Mouse (Mus musculus): ENCODE data around the gene Gm8439. TPM values are rescaled to one million over a fixed set of nuclear protein-coding genes. Genes with fewer than 3 reads are reported as not detected.
"Not testable (repeated sequence)": the region's sequence is repeated elsewhere in the genome, so short reads cannot be mapped to it uniquely, and the experiment has no call there.

The Gm8439 gene
- polyA plus RNA-seq, 1 experiment, result not detected

GRCm38 (mm10) chr4:120571691-120572090 is 16.9 kb upstream of the Gm8439 start:
- H3K4me1 ChIP-seq (ENCODE audit: control insufficient read depth, insufficient read depth, low read length), result no peaks in the 10 kb centered on the region
- H3K4me3 ChIP-seq (ENCODE audit: insufficient read depth, low read depth, low read length), result no peak overlapping the region
- 51% methylated on average over 3 of the region's 3 CpGs for WGBS
- TF ChIP-seq CTCF (IDR thresholded peaks at IDR 0.05; ENCODE audit: insufficient read depth, low read depth, low read length) (no peak), POLR2A (IDR thresholded peaks at IDR 0.05; ENCODE audit: insufficient read depth, low read depth, low read length) (no peak)
- no peak overlapping the region for H3K27ac ChIP-seq (ENCODE audit: insufficient read depth, low read depth, low read length)

- 79% methylated on average over 5 of the region's 5 CpGs for WGBS
- Histone ChIP-seq H3K4me1 (ENCODE audit: control insufficient read depth, insufficient read depth, low read length) (no peaks in the 10 kb centered on the region), H3K27ac (ENCODE audit: insufficient read depth, low read depth, low read length) (no peak overlapping the region), H3K4me3 (ENCODE audit: insufficient read depth, low read depth, low read length) (no peak overlapping the region)
- no peak for TF ChIP-seq CTCF (IDR thresholded peaks at IDR 0.05; ENCODE audit: insufficient read depth, low read depth, low read length)
- TF ChIP-seq POLR2A (IDR thresholded peaks at IDR 0.05; ENCODE audit: insufficient read depth, low read depth, low read length), result no peak
Measured at GRCm38 (mm10) chr4:120580894-120581293, 7.7 kb upstream of the Gm8439 start.

GRCm38 (mm10) chr4:120581711-120582110 is 6.8 kb upstream of the Gm8439 start:
- WGBS, result 89% methylated on average over 9 of the region's 9 CpGs
- Histone ChIP-seq H3K4me3 (ENCODE audit: insufficient read depth, low read depth, low read length) (no peak overlapping the region), H3K4me1 (ENCODE audit: control insufficient read depth, insufficient read depth, low read length) (no peaks in the 10 kb centered on the region), H3K27ac (ENCODE audit: insufficient read depth, low read depth, low read length) (no peak overlapping the region)
- TF ChIP-seq CTCF (IDR thresholded peaks at IDR 0.05; ENCODE audit: insufficient read depth, low read depth, low read length) (no peak), POLR2A (IDR thresholded peaks at IDR 0.05; ENCODE audit: insufficient read depth, low read depth, low read length) (no peak)

- no peak overlapping the region for H3K4me3 ChIP-seq (ENCODE audit: insufficient read depth, low read depth, low read length)
- 54% methylated on average over 1 of the region's 1 CpGs for WGBS
- H3K4me1 ChIP-seq (ENCODE audit: control insufficient read depth, insufficient read depth, low read length), result no peaks in the 10 kb centered on the region
- TF ChIP-seq CTCF (IDR thresholded peaks at IDR 0.05; ENCODE audit: insufficient read depth, low read depth, low read length), result no peak
- TF ChIP-seq POLR2A (IDR thresholded peaks at IDR 0.05; ENCODE audit: insufficient read depth, low read depth, low read length), result no peak
- H3K27ac ChIP-seq (ENCODE audit: insufficient read depth, low read depth, low read length), result no peak overlapping the region
Measured at GRCm38 (mm10) chr4:120586986-120587385, 1.6 kb upstream of the Gm8439 start.

GRCm38 (mm10) chr4:120589070-120589469 is 525 bp downstream of the Gm8439 start:
- Histone ChIP-seq H3K4me3 (ENCODE audit: insufficient read depth, low read depth, low read length) (no peak overlapping the region), H3K4me1 (ENCODE audit: control insufficient read depth, insufficient read depth, low read length) (no peaks in the 10 kb centered on the region), H3K27ac (ENCODE audit: insufficient read depth, low read depth, low read length) (no peak overlapping the region)
- TF ChIP-seq POLR2A (IDR thresholded peaks at IDR 0.05; ENCODE audit: insufficient read depth, low read depth, low read length) (no peak), CTCF (IDR thresholded peaks at IDR 0.05; ENCODE audit: insufficient read depth, low read depth, low read length) (no peak)
- WGBS, result 45% methylated on average over 3 of the region's 3 CpGs

GRCm38 (mm10) chr4:120589815-120590422 is 1.4 kb downstream of the Gm8439 start:
- no peak overlapping the region for H3K27ac ChIP-seq (ENCODE audit: insufficient read depth, low read depth, low read length)

GRCm38 (mm10) chr4:120590973-120591372 is 2.4 kb downstream of the Gm8439 start:
- WGBS, result 70% methylated on average over 4 of the region's 4 CpGs
- Histone ChIP-seq H3K27ac (ENCODE audit: insufficient read depth, low read depth, low read length) (peak overlapping the region; percentile 20; the same call in 1 of the 2 replicates), H3K4me1 (ENCODE audit: control insufficient read depth, insufficient read depth, low read length) (no peaks in the 10 kb centered on the region), H3K4me3 (ENCODE audit: insufficient read depth, low read depth, low read length) (no peak overlapping the region)
- TF ChIP-seq CTCF (IDR thresholded peaks at IDR 0.05; ENCODE audit: insufficient read depth, low read depth, low read length), result no peak
- TF ChIP-seq POLR2A (IDR thresholded peaks at IDR 0.05; ENCODE audit: insufficient read depth, low read depth, low read length), result no peak

More at GRCm38 (mm10) chr4:120589815-120590422, 1.4 kb downstream of the Gm8439 start:
- Histone ChIP-seq H3K4me1 (ENCODE audit: control insufficient read depth, insufficient read depth, low read length) (no peaks in the 10 kb centered on the region), H3K4me3 (ENCODE audit: insufficient read depth, low read depth, low read length) (no peak overlapping the region)
- TF ChIP-seq POLR2A (IDR thresholded peaks at IDR 0.05; ENCODE audit: insufficient read depth, low read depth, low read length) (no peak), CTCF (IDR thresholded peaks at IDR 0.05; ENCODE audit: insufficient read depth, low read depth, low read length) (peak; percentile 29; the same call in 1 of the 2 replicates)
- WGBS, result 24% methylated on average over 5 of the region's 5 CpGs

- H3K4me3 ChIP-seq (ENCODE audit: insufficient read depth, low read depth, low read length); H3K27ac ChIP-seq (ENCODE audit: insufficient read depth, low read depth, low read length); H3K4me1 ChIP-seq (ENCODE audit: control insufficient read depth, insufficient read depth, low read length): not testable (repeated sequence)
- 96% methylated on average over 1 of the region's 1 CpGs for WGBS
Measured at GRCm38 (mm10) chr4:120596210-120596609, 7.7 kb downstream of the Gm8439 start.

- no peak overlapping the region for H3K4me3 ChIP-seq (ENCODE audit: insufficient read depth, low read depth, low read length)
- 32% methylated on average over 2 of the region's 2 CpGs for WGBS
Measured at GRCm38 (mm10) chr4:120598922-120599321, 10.4 kb downstream of the Gm8439 start.

GRCm38 (mm10) chr4:120601774-120602173 is 13.2 kb downstream of the Gm8439 start:
- TF ChIP-seq POLR2A (IDR thresholded peaks at IDR 0.05; ENCODE audit: insufficient read depth, low read depth, low read length) (no peak), CTCF (IDR thresholded peaks at IDR 0.05; ENCODE audit: insufficient read depth, low read depth, low read length) (no peak)
- no peak overlapping the region for H3K27ac ChIP-seq (ENCODE audit: insufficient read depth, low read depth, low read length)
- H3K4me1 ChIP-seq (ENCODE audit: control insufficient read depth, insufficient read depth, low read length), result peaks cover 6% of the 10 kb centered on the region; the same call in 1 of the 2 replicates
- WGBS, result 78% methylated on average over 1 of the region's 1 CpGs
- H3K4me3 ChIP-seq (ENCODE audit: insufficient read depth, low read depth, low read length), result no peak overlapping the region

More at GRCm38 (mm10) chr4:120598922-120599321, 10.4 kb downstream of the Gm8439 start:
- TF ChIP-seq POLR2A (IDR thresholded peaks at IDR 0.05; ENCODE audit: insufficient read depth, low read depth, low read length), result no peak
- H3K27ac ChIP-seq (ENCODE audit: insufficient read depth, low read depth, low read length), result no peak overlapping the region
- H3K4me1 ChIP-seq (ENCODE audit: control insufficient read depth, insufficient read depth, low read length), result peaks cover 6% of the 10 kb centered on the region; the same call in 1 of the 2 replicates
